Mouse (Mus musculus) frontal cortex, postnatal 25 days (tissue): ENCODE data around the gene Wdr5b.
"Not testable (repeated sequence)": the region's sequence is repeated elsewhere in the genome, so short reads cannot be mapped to it uniquely, and the experiment has no call there.

Experiments
- DNase-seq, 2 experiments: peaks; one replicate each; pipeline ENCODE4 v3.0.0; 2022; ENCODE audit warnings: low spot score in 2 of 2

Gene Wdr5b

GRCm38 (mm10) chr16:36040640-36041624, at the start of gene Wdr5b:
Gene Wdr5b (plus strand): TSS chr16:36041190.
- peak; percentile 74 to 87 for DNase-seq

- no peak for DNase-seq
Measured at GRCm38 (mm10) chr16:35992391-35992790, 48.6 kb upstream of the Wdr5b start.

GRCm38 (mm10) chr16:35993316-35993715, 47.7 kb upstream of the Wdr5b start:
- DNase-seq = no peak

- not testable (repeated sequence) for DNase-seq
Measured at GRCm38 (mm10) chr16:35998852-35999251, 42.1 kb upstream of the Wdr5b start.

- no peak for DNase-seq
Measured at GRCm38 (mm10) chr16:36008396-36008795, 32.6 kb upstream of the Wdr5b start.

- no peak for DNase-seq
Measured at GRCm38 (mm10) chr16:36016335-36016734, 24.7 kb upstream of the Wdr5b start.

- not testable (repeated sequence) for DNase-seq
Measured at GRCm38 (mm10) chr16:36028120-36028519, 12.9 kb upstream of the Wdr5b start.

GRCm38 (mm10) chr16:36041625-36042020, 633 bp downstream of the Wdr5b start:
- DNase-seq = no peak

- DNase-seq = no peak
Measured at GRCm38 (mm10) chr16:36043073-36043472, 2.1 kb downstream of the Wdr5b start.

GRCm38 (mm10) chr16:36043964-36044363, 3.0 kb downstream of the Wdr5b start:
- DNase-seq = no peak

- no peak for DNase-seq
Measured at GRCm38 (mm10) chr16:36047538-36047937, 6.5 kb downstream of the Wdr5b start.

- no peak for DNase-seq
Measured at GRCm38 (mm10) chr16:36051491-36051890, 10.5 kb downstream of the Wdr5b start.

GRCm38 (mm10) chr16:36053524-36054275, 12.7 kb downstream of the Wdr5b start:
- DNase-seq = no peak

- DNase-seq = no peak
Measured at GRCm38 (mm10) chr16:36054920-36055319, 13.9 kb downstream of the Wdr5b start.

GRCm38 (mm10) chr16:36056416-36056815, 15.4 kb downstream of the Wdr5b start:
- DNase-seq = no peak

- no peak for DNase-seq
Measured at GRCm38 (mm10) chr16:36057933-36058475, 17.0 kb downstream of the Wdr5b start.

- DNase-seq = not testable (repeated sequence)
Measured at GRCm38 (mm10) chr16:36062534-36062933, 21.5 kb downstream of the Wdr5b start.

- DNase-seq = no peak
Measured at GRCm38 (mm10) chr16:36063315-36063714, 22.3 kb downstream of the Wdr5b start.

GRCm38 (mm10) chr16:36064904-36065303, 23.9 kb downstream of the Wdr5b start:
- DNase-seq = no peak

- no peak for DNase-seq
Measured at GRCm38 (mm10) chr16:36067694-36068093, 26.7 kb downstream of the Wdr5b start.

GRCm38 (mm10) chr16:36068356-36068755, 27.4 kb downstream of the Wdr5b start:
- no peak for DNase-seq
